Mouse (Mus musculus) thymus, postnatal 4 days (tissue): Measurements from ENCODE around the gene Arntl.
A peak's percentile ranks its signal among the peaks of the same experiment; 100 is the strongest.

Experiments used
- DNase-seq: peaks from one replicate; pipeline ENCODE4 v3.0.0; 2021

Arntl gene

GRCm38 (mm10) chr7:113206644-113207470, at the start of gene Arntl:
Gene Arntl, plus strand, starts transcription at chr7:113207465.
- DNase-seq, result peak; percentile 94

- DNase-seq, result no peak
Measured at GRCm38 (mm10) chr7:113161077-113161698, 46.1 kb upstream of the Arntl start.

- no peak for DNase-seq
Measured at GRCm38 (mm10) chr7:113164719-113165118, 42.5 kb upstream of the Arntl start.

GRCm38 (mm10) chr7:113167092-113167491, 40.2 kb upstream of the Arntl start:
- DNase-seq, result peak; percentile 62

GRCm38 (mm10) chr7:113168609-113169008, 38.7 kb upstream of the Arntl start:
- DNase-seq, result no peak

- no peak for DNase-seq
Measured at GRCm38 (mm10) chr7:113172425-113172824, 34.8 kb upstream of the Arntl start.

- DNase-seq, result no peak
Measured at GRCm38 (mm10) chr7:113175481-113175880, 31.8 kb upstream of the Arntl start.

GRCm38 (mm10) chr7:113178073-113178472, 29.2 kb upstream of the Arntl start:
- no peak for DNase-seq

GRCm38 (mm10) chr7:113183787-113184186, 23.5 kb upstream of the Arntl start:
- no peak for DNase-seq

GRCm38 (mm10) chr7:113185056-113185455, 22.2 kb upstream of the Arntl start:
- DNase-seq, result no peak

GRCm38 (mm10) chr7:113186041-113186800, 21.0 kb upstream of the Arntl start:
- DNase-seq, result no peak

- DNase-seq, result no peak
Measured at GRCm38 (mm10) chr7:113188091-113188490, 19.2 kb upstream of the Arntl start.

- DNase-seq, result no peak
Measured at GRCm38 (mm10) chr7:113188566-113188965, 18.7 kb upstream of the Arntl start.

- DNase-seq, result peak; percentile 37
Measured at GRCm38 (mm10) chr7:113191787-113192186, 15.5 kb upstream of the Arntl start.

- DNase-seq, result peak; percentile 63
Measured at GRCm38 (mm10) chr7:113192714-113193365, 14.4 kb upstream of the Arntl start.

- DNase-seq, result no peak
Measured at GRCm38 (mm10) chr7:113193872-113194271, 13.4 kb upstream of the Arntl start.

- DNase-seq, result no peak
Measured at GRCm38 (mm10) chr7:113195271-113195670, 12.0 kb upstream of the Arntl start.

- DNase-seq, result no peak
Measured at GRCm38 (mm10) chr7:113196171-113196570, 11.1 kb upstream of the Arntl start.

GRCm38 (mm10) chr7:113197161-113197775, 10.0 kb upstream of the Arntl start:
- peak; percentile 38 for DNase-seq

- no peak for DNase-seq
Measured at GRCm38 (mm10) chr7:113201584-113201983, 5.7 kb upstream of the Arntl start.

- peak; percentile 80 for DNase-seq
Measured at GRCm38 (mm10) chr7:113207471-113208387, 464 bp downstream of the Arntl start.
